Mouse (Mus musculus) ES-E14 (cell line): ENCODE results near the gene Cep250. TPM values are rescaled to one million over a fixed set of nuclear protein-coding genes. Genes with fewer than 3 reads are reported as not detected.

Source experiments
- DNase-seq: peaks from one replicate; pipeline ENCODE4 v3.0.0-alpha.2; 2013; ENCODE audit warnings: low read depth, low spot score
- H3K27ac ChIP-seq: 2 replicates; pipeline ENCODE4 v1.5.1; 2012; ENCODE audit warnings: low read depth, mild to moderate bottlenecking, low read length, moderate library complexity, mixed read lengths; ENCODE audit not compliant: poor library complexity, insufficient read depth, severe bottlenecking
- H3K36me3 ChIP-seq: 2 replicates; pipeline ENCODE4 v1.6.1; 2012; ENCODE audit warnings: mild to moderate bottlenecking, low read length, moderate library complexity, mixed read lengths; ENCODE audit not compliant: control insufficient read depth, poor library complexity, insufficient read depth, severe bottlenecking
- H3K4me1 ChIP-seq, 2 experiments: fragments of 150-350 bp in 1 of 2; sonication (generic) in 1 of 2; 2 replicates each; pipeline ENCODE4 v1.6.1; 2012; ENCODE audit warnings: low read length in 2 of 2, mild to moderate bottlenecking in 1 of 2, mixed read lengths in 1 of 2; ENCODE audit not compliant: control insufficient read depth in 2 of 2, insufficient read depth in 2 of 2, poor library complexity in 1 of 2
- H3K4me3 ChIP-seq, 2 experiments: fragments of 150-350 bp in 1 of 2; sonication (generic) in 1 of 2; 2 replicates each; pipeline ENCODE4 v1.5.1; 2012; ENCODE audit warnings: low read length in 2 of 2, low read depth in 1 of 2, mild to moderate bottlenecking in 1 of 2, mixed read lengths in 1 of 2; ENCODE audit not compliant: insufficient read depth in 1 of 2, poor library complexity in 1 of 2, severe bottlenecking in 1 of 2
- H3K9ac ChIP-seq: 2 replicates; pipeline ENCODE4 v1.6.1; 2012; ENCODE audit warnings: low read depth, mild to moderate bottlenecking, low read length, mixed read lengths; ENCODE audit not compliant: poor library complexity, insufficient read depth, severe bottlenecking
- H3K9me3 ChIP-seq: fragments of 150-350 bp; sonication (generic); 2 replicates; pipeline ENCODE4 v1.6.1; 2012; ENCODE audit warnings: low read depth, mild to moderate bottlenecking, low read length; ENCODE audit not compliant: control insufficient read depth, insufficient read depth
- CHD2 ChIP-seq: IDR thresholded peaks from 2 replicates; pipeline ENCODE4 v1.6.1; 2014; ENCODE audit warnings: mild to moderate bottlenecking, low read depth, low read length, inconsistent platforms
- HCFC1 ChIP-seq: IDR thresholded peaks from 2 replicates; pipeline ENCODE4 v1.6.1; 2012; ENCODE audit warnings: low read length, inconsistent platforms, borderline replicate concordance; ENCODE audit not compliant: insufficient read depth
- MAFK ChIP-seq: IDR thresholded peaks from 2 replicates; pipeline ENCODE4 v1.6.1; 2014; ENCODE audit warnings: mild to moderate bottlenecking, low read depth, low read length, inconsistent platforms; ENCODE audit not compliant: insufficient read depth
- ZC3H11A ChIP-seq: IDR thresholded peaks from 2 replicates; pipeline ENCODE4 v1.6.1; 2012; ENCODE audit warnings: low read depth, mild to moderate bottlenecking, inconsistent platforms, low read length, borderline replicate concordance
- ZNF384 ChIP-seq: IDR thresholded peaks from 2 replicates; pipeline ENCODE4 v1.6.1; 2012; ENCODE audit warnings: low read depth, low read length, inconsistent platforms
- in situ Hi-C, 2 experiments: fragments of 600-800 bp; cut with MboI; formaldehyde crosslinking; loops; one replicate each; pipeline ENCODE4 v1.15.1; 2025; ENCODE audit warnings: low sequenced_read_pairs in 2 of 2, inconsistent platforms in 1 of 2; ENCODE audit not compliant: unreplicated experiment in 2 of 2
- total RNA-seq: library from RNA; depleted of rRNA; stranded (reverse); fragments of 300-350 nt; gene quantifications from 2 replicates; pipeline ENCODE4 v1.2.3, GENCODE M21; 2012; rRNA removed

Gene Cep250
- total RNA-seq, 1 experiment: 22.2 TPM

- no peak for DNase-seq
- H3K4me3 ChIP-seq: no peak overlapping the region
- H3K9me3 ChIP-seq: no peaks in the 10 kb centered on the region
- H3K4me1 ChIP-seq: peaks cover 0 to 4% of the 10 kb centered on the region in 2 experiments; a peak in 1 of 4 replicates
- TF ChIP-seq ZC3H11A (no peak), ZNF384 (no peak), HCFC1 (no peak), MAFK (no peak), CHD2 (no peak)
- no peak overlapping the region for H3K9ac ChIP-seq
- no peak overlapping the region for H3K27ac ChIP-seq
- in situ Hi-C loops: no loop called here
- H3K36me3 ChIP-seq: no peaks in the 10 kb centered on the region
Observed at GRCm38 (mm10) chr2:156042903-156043302, 86.6 kb downstream of the Cep250 start.

GRCm38 (mm10) chr2:156047929-156048328 is 91.7 kb downstream of the Cep250 start:
- no peaks in the 10 kb centered on the region for H3K36me3 ChIP-seq
- peak; percentile 51 for DNase-seq
- no peaks in the 10 kb centered on the region for H3K9me3 ChIP-seq
- H3K4me3 ChIP-seq: no peak overlapping the region; a peak in 1 of 4 replicates
- TF ChIP-seq ZC3H11A (no peak), HCFC1 (no peak), ZNF384 (no peak), MAFK (no peak), CHD2 (no peak)
- H3K27ac ChIP-seq: no peak overlapping the region
- peaks cover 0 to 4% of the 10 kb centered on the region in 2 experiments; a peak in 1 of 4 replicates for H3K4me1 ChIP-seq
- 0 out of 2 replicates have a peak overlapping the region, but pooled peaks have one; percentile 1 for H3K9ac ChIP-seq
- in situ Hi-C loops: no loop called here

Other genes starting within 250 kb of the Cep250 start
- gene Edem2, start 227.0 kb upstream of the Cep250 start, total RNA-seq: 38.4 and 59.5 TPM in 2 replicates
- not detected in 2 replicates for gene Gm17581, start 220.6 kb upstream of the Cep250 start, total RNA-seq
- 6.3 and 8.0 TPM in 2 replicates for gene Procr, start 205.3 kb upstream of the Cep250 start, total RNA-seq
- gene Mmp24, start 181.1 kb upstream of the Cep250 start, total RNA-seq: 0.76 and 1.3 TPM in 2 replicates
- 4.1 and 7.0 TPM in 2 replicates for gene BC029722, start 137.0 kb upstream of the Cep250 start, total RNA-seq
- gene Eif6, start 129.5 kb upstream of the Cep250 start, total RNA-seq: 199 and 204 TPM in 2 replicates
- gene Fam83c, start 121.6 kb upstream of the Cep250 start, total RNA-seq: 0.13 and 0.21 TPM in 2 replicates
- gene Uqcc1, start 26.1 kb upstream of the Cep250 start, total RNA-seq: 61.7 and 81.6 TPM in 2 replicates
- not detected in 2 replicates for gene Gm15557, start 15.7 kb upstream of the Cep250 start, total RNA-seq
- 0.09 and 0.11 TPM in 2 replicates for gene Gdf5, start 11.1 kb upstream of the Cep250 start, total RNA-seq
- 0.98 and 1.5 TPM in 2 replicates for gene 6430550D23Rik, start 51.5 kb downstream of the Cep250 start, total RNA-seq
- 134 and 213 TPM in 2 replicates for gene Ergic3, start 51.6 kb downstream of the Cep250 start, total RNA-seq
- 0.22 and 0.26 TPM in 2 replicates for gene Fer1l4, start 96.5 kb downstream of the Cep250 start, total RNA-seq
- gene Spag4, start 108.7 kb downstream of the Cep250 start, total RNA-seq: 1.9 and 2.6 TPM in 2 replicates
- gene Cpne1, start 155.5 kb downstream of the Cep250 start, total RNA-seq: 42.8 and 66.1 TPM in 2 replicates
- gene Rbm12, start 155.5 kb downstream of the Cep250 start, total RNA-seq: 21.8 and 22.1 TPM in 2 replicates
- gene Gm28036, start 170.6 kb downstream of the Cep250 start, total RNA-seq: 19.5 and 23.0 TPM in 2 replicates
- gene Romo1, start 187.6 kb downstream of the Cep250 start, total RNA-seq: 211 and 216 TPM in 2 replicates
- gene Nfs1, start 187.7 kb downstream of the Cep250 start, total RNA-seq: 40.2 and 41.6 TPM in 2 replicates
- 399 and 411 TPM in 2 replicates for gene Rbm39, start 223.8 kb downstream of the Cep250 start, total RNA-seq
- 44.1 and 51.9 TPM in 2 replicates for gene Phf20, start 240.0 kb downstream of the Cep250 start, total RNA-seq